Mouse (Mus musculus) embryonic facial prominence, embryonic 12.5 days (tissue): Measurements from ENCODE around the gene Gm20721. TPM values are rescaled to one million over a fixed set of nuclear protein-coding genes. Genes with fewer than 3 reads are reported as not detected.
A peak's percentile ranks its signal among the peaks of the same experiment; 100 is the strongest.
"Not testable (repeated sequence)": the region's sequence is repeated elsewhere in the genome, so short reads cannot be mapped to it uniquely, and the experiment has no call there.

ENCODE experiments used
- ATAC-seq: fragments of 200-750 bp; cut with Nextera tagmentation; 2 replicates; pipeline ENCODE4 v1.8.0; 2017; ENCODE audit not compliant: insufficient number of reproducible peaks, insufficient read depth, low FRiP score, low TSS enrichment
- H3K27ac ChIP-seq: fragments of 300-500 bp; sonication (generic); 2 replicates; pipeline ENCODE4 v1.5.1; 2016; ENCODE audit warnings: mild to moderate bottlenecking
- H3K27me3 ChIP-seq: fragments of 300-500 bp; sonication (generic); 2 replicates; pipeline ENCODE4 v1.6.1; 2016; ENCODE audit warnings: mild to moderate bottlenecking, moderate library complexity
- H3K36me3 ChIP-seq: fragments of 300-500 bp; sonication (generic); 2 replicates; pipeline ENCODE4 v1.6.1; 2016; ENCODE audit warnings: mild to moderate bottlenecking
- H3K4me1 ChIP-seq: fragments of 300-500 bp; sonication (generic); 2 replicates; pipeline ENCODE4 v1.6.1; 2016
- H3K4me2 ChIP-seq: fragments of 300-500 bp; sonication (generic); replicated peaks from 2 replicates; pipeline ENCODE4 v1.6.1; 2016; ENCODE audit warnings: mild to moderate bottlenecking, moderate library complexity
- H3K4me3 ChIP-seq: fragments of 300-500 bp; sonication (generic); 2 replicates; pipeline ENCODE4 v1.5.1; 2016; ENCODE audit warnings: mild to moderate bottlenecking
- H3K9ac ChIP-seq: fragments of 300-500 bp; sonication (generic); 2 replicates; pipeline ENCODE4 v1.6.1; 2016; ENCODE audit warnings: mild to moderate bottlenecking, moderate library complexity
- H3K9me3 ChIP-seq: fragments of 300-500 bp; sonication (generic); 2 replicates; pipeline ENCODE4 v1.6.1; 2016; ENCODE audit warnings: mild to moderate bottlenecking, moderate library complexity
- WGBS: fragments of 180-500 bp; shearing (Covaris S2); methylation state at CpG from one replicate; pipeline ENCODE4 v1.1.7; 2016; 5-methylcytosine and 5-hydroxymethylcytosine counted together
- polyA plus RNA-seq: library from polyadenylated mRNA; unstranded; fragments of >200 nt; fragmentation: Nextera tagmentation; extraction: Ambion mirVana; gene quantifications from 2 replicates; pipeline ENCODE4 v1.2.1, GENCODE M21; 2016

Gene Gm20721
- 17.3 and 19.9 TPM in 2 replicates for polyA plus RNA-seq

GRCm38 (mm10) chr2:174346612-174346998 is at the start of gene Gm20721:
Gene Gm20721 (minus strand): TSS chr2:174346712.
- no peaks in the 10 kb centered on the region for H3K27me3 ChIP-seq
- H3K4me2 ChIP-seq: no peak within 1 kb of the TSS
- H3K4me3 ChIP-seq: no peak within 1 kb of the TSS
- H3K9ac ChIP-seq: no peak within 1 kb of the TSS
- H3K36me3 ChIP-seq: peaks cover 41% of the 10 kb centered on the region
- H3K4me1 ChIP-seq: peaks cover 25% of the 10 kb centered on the region
- ATAC-seq: no peak
- no peak within 1 kb of the TSS for H3K27ac ChIP-seq
- WGBS: 90% methylated on average over 5 of the region's 5 CpGs
- no peaks in the 10 kb centered on the region for H3K9me3 ChIP-seq

GRCm38 (mm10) chr2:174393383-174393782 is 46.9 kb upstream of the Gm20721 start:
- Histone ChIP-seq H3K4me1 (no peaks in the 10 kb centered on the region), H3K4me2 (no peak overlapping the region), H3K27me3 (no peaks in the 10 kb centered on the region), H3K9me3 (peaks cover 7% of the 10 kb centered on the region; the same call in 1 of the 2 replicates), H3K4me3 (no peak overlapping the region), H3K9ac (no peak overlapping the region), H3K36me3 (no peaks in the 10 kb centered on the region), H3K27ac (no peak overlapping the region)
- WGBS: 84% methylated on average over 5 of the region's 5 CpGs
- no peak for ATAC-seq

GRCm38 (mm10) chr2:174392554-174392953 is 46.0 kb upstream of the Gm20721 start:
- H3K36me3 ChIP-seq: no peaks in the 10 kb centered on the region
- H3K27ac ChIP-seq: no peak overlapping the region
- no peak overlapping the region for H3K4me2 ChIP-seq
- peaks cover 7% of the 10 kb centered on the region; the same call in 1 of the 2 replicates for H3K9me3 ChIP-seq
- WGBS: 44% methylated on average over 9 of the region's 9 CpGs
- no peak for ATAC-seq
- no peaks in the 10 kb centered on the region for H3K4me1 ChIP-seq
- H3K9ac ChIP-seq: no peak overlapping the region
- no peaks in the 10 kb centered on the region for H3K27me3 ChIP-seq
- H3K4me3 ChIP-seq: no peak overlapping the region

- Histone ChIP-seq H3K4me1 (no peaks in the 10 kb centered on the region), H3K9ac (no peak overlapping the region), H3K27ac (no peak overlapping the region), H3K9me3 (peaks cover 7% of the 10 kb centered on the region; the same call in 1 of the 2 replicates), H3K4me2 (no peak overlapping the region), H3K4me3 (no peak overlapping the region), H3K27me3 (no peaks in the 10 kb centered on the region), H3K36me3 (no peaks in the 10 kb centered on the region)
- 88% methylated on average over 3 of the region's 3 CpGs for WGBS
- ATAC-seq: no peak
These were observed 45.4 kb upstream of the Gm20721 start for GRCm38 (mm10) chr2:174391936-174392335.

GRCm38 (mm10) chr2:174381021-174381420 is 34.5 kb upstream of the Gm20721 start:
- Histone ChIP-seq H3K4me3 (no peak overlapping the region), H3K9me3 (no peaks in the 10 kb centered on the region), H3K27ac (no peak overlapping the region), H3K4me1 (no peaks in the 10 kb centered on the region), H3K27me3 (no peaks in the 10 kb centered on the region), H3K9ac (no peak overlapping the region), H3K4me2 (no peak overlapping the region), H3K36me3 (no peaks in the 10 kb centered on the region)
- no peak for ATAC-seq
- 76% methylated on average over 9 of the region's 9 CpGs for WGBS

GRCm38 (mm10) chr2:174366571-174366970 is 20.1 kb upstream of the Gm20721 start:
- WGBS: 87% methylated on average over 10 of the region's 10 CpGs
- no peaks in the 10 kb centered on the region for H3K36me3 ChIP-seq
- H3K9me3 ChIP-seq: no peaks in the 10 kb centered on the region
- no peaks in the 10 kb centered on the region for H3K4me1 ChIP-seq
- H3K4me3 ChIP-seq: no peak overlapping the region
- H3K9ac ChIP-seq: no peak overlapping the region
- no peak overlapping the region for H3K27ac ChIP-seq
- H3K4me2 ChIP-seq: no peak overlapping the region
- H3K27me3 ChIP-seq: no peaks in the 10 kb centered on the region
- no peak for ATAC-seq

GRCm38 (mm10) chr2:174359656-174360055 is 13.1 kb upstream of the Gm20721 start:
- Histone ChIP-seq H3K9me3 (no peaks in the 10 kb centered on the region), H3K4me1 (no peaks in the 10 kb centered on the region), H3K36me3 (no peaks in the 10 kb centered on the region), H3K4me3 (no peak overlapping the region), H3K27me3 (no peaks in the 10 kb centered on the region), H3K27ac (no peak overlapping the region), H3K4me2 (no peak overlapping the region), H3K9ac (no peak overlapping the region)
- no peak for ATAC-seq
- WGBS: 82% methylated on average over 4 of the region's 4 CpGs

- no peaks in the 10 kb centered on the region for H3K36me3 ChIP-seq
- H3K4me3 ChIP-seq: no peak overlapping the region
- no peak overlapping the region for H3K4me2 ChIP-seq
- WGBS: 89% methylated on average over 4 of the region's 4 CpGs
- ATAC-seq: no peak
- H3K4me1 ChIP-seq: no peaks in the 10 kb centered on the region
- H3K9me3 ChIP-seq: no peaks in the 10 kb centered on the region
- H3K27me3 ChIP-seq: no peaks in the 10 kb centered on the region
- H3K9ac ChIP-seq: no peak overlapping the region
- no peak overlapping the region for H3K27ac ChIP-seq
These were observed 12.0 kb upstream of the Gm20721 start for GRCm38 (mm10) chr2:174358516-174358915.

GRCm38 (mm10) chr2:174346999-174347668 is 622 bp upstream of the Gm20721 start:
- 93% methylated on average over 2 of the region's 2 CpGs for WGBS
- not testable (repeated sequence) for ATAC-seq

GRCm38 (mm10) chr2:174344996-174345395 is 1.5 kb downstream of the Gm20721 start:
- no peaks in the 10 kb centered on the region for H3K27me3 ChIP-seq
- no peak overlapping the region for H3K9ac ChIP-seq
- no peak for ATAC-seq
- no peak overlapping the region for H3K4me3 ChIP-seq
- 97% methylated on average over 16 of the region's 16 CpGs for WGBS
- H3K27ac ChIP-seq: peak overlapping the region; percentile 24; the same call in 1 of the 2 replicates
- no peak overlapping the region for H3K4me2 ChIP-seq
- H3K4me1 ChIP-seq: peaks cover 36% of the 10 kb centered on the region
- H3K36me3 ChIP-seq: peaks cover 42% of the 10 kb centered on the region
- H3K9me3 ChIP-seq: no peaks in the 10 kb centered on the region

More at GRCm38 (mm10) chr2:174346999-174347668, 622 bp upstream of the Gm20721 start:
- H3K27me3 ChIP-seq, H3K9me3 ChIP-seq, H3K4me2 ChIP-seq, H3K9ac ChIP-seq, H3K4me3 ChIP-seq, H3K27ac ChIP-seq: not testable (repeated sequence)
- H3K4me1 ChIP-seq: peaks cover 20% of the 10 kb centered on the region
- peaks cover 36% of the 10 kb centered on the region for H3K36me3 ChIP-seq

- H3K36me3 ChIP-seq: peaks cover 42% of the 10 kb centered on the region
- 23% methylated on average over 3 of the region's 3 CpGs for WGBS
- H3K4me1 ChIP-seq: peaks cover 39% of the 10 kb centered on the region
- no peak overlapping the region for H3K4me3 ChIP-seq
- no peaks in the 10 kb centered on the region for H3K27me3 ChIP-seq
- peak overlapping the region; percentile 24 for H3K27ac ChIP-seq
- no peaks in the 10 kb centered on the region for H3K9me3 ChIP-seq
- ATAC-seq: peak; percentile 68
- no peak overlapping the region for H3K9ac ChIP-seq
- 0 out of 2 replicates have a peak overlapping the region, but pooled peaks have one; percentile 2 for H3K4me2 ChIP-seq
These were observed 2.4 kb downstream of the Gm20721 start for GRCm38 (mm10) chr2:174344003-174344655.

GRCm38 (mm10) chr2:174343566-174343965 is 2.9 kb downstream of the Gm20721 start:
- 0 out of 2 replicates have a peak overlapping the region, but pooled peaks have one; percentile 2 for H3K4me2 ChIP-seq
- no peak for ATAC-seq
- peaks cover 42% of the 10 kb centered on the region for H3K36me3 ChIP-seq
- H3K9me3 ChIP-seq: no peaks in the 10 kb centered on the region
- no peak overlapping the region for H3K9ac ChIP-seq
- H3K27ac ChIP-seq: peak overlapping the region; percentile 19; the same call in 1 of the 2 replicates
- H3K4me3 ChIP-seq: no peak overlapping the region
- peaks cover 44% of the 10 kb centered on the region for H3K4me1 ChIP-seq
- 33% methylated on average over 1 of the region's 1 CpGs for WGBS
- no peaks in the 10 kb centered on the region for H3K27me3 ChIP-seq
